Mouse (Mus musculus) lung, postnatal 0 days (tissue): ENCODE results near the gene Rnf186. TPM values are rescaled to one million over a fixed set of nuclear protein-coding genes. Genes with fewer than 3 reads are reported as not detected.
A peak's percentile ranks its signal among the peaks of the same experiment; 100 is the strongest.

ENCODE experiments used
- ATAC-seq: fragments of 200-750 bp; cut with Nextera tagmentation; 2 replicates; pipeline ENCODE4 v1.8.0; 2017; ENCODE audit warnings: moderate library complexity
- DNase-seq: peaks from one replicate; pipeline ENCODE4 v3.0.0-alpha.2; 2016; ENCODE audit warnings: low spot score
- H3K27ac ChIP-seq: fragments of 300-500 bp; sonication (generic); 2 replicates; pipeline ENCODE4 v1.5.1; 2014; ENCODE audit warnings: antibody characterized with exemption, mild to moderate bottlenecking, low read length, mixed read lengths
- H3K27me3 ChIP-seq: fragments of 300-500 bp; sonication (generic); replicated peaks from 2 replicates; pipeline ENCODE4 v1.6.1; 2014; ENCODE audit warnings: low read length, mixed read lengths; ENCODE audit not compliant: insufficient read depth
- H3K36me3 ChIP-seq: fragments of 300-500 bp; sonication (generic); 2 replicates; pipeline ENCODE4 v1.6.1; 2014; ENCODE audit warnings: low read length, mixed read lengths; ENCODE audit not compliant: insufficient read depth
- H3K4me1 ChIP-seq: fragments of 300-500 bp; sonication (generic); 2 replicates; pipeline ENCODE4 v1.6.1; 2014; ENCODE audit warnings: antibody characterized with exemption, low read depth, low read length, mixed read lengths; ENCODE audit not compliant: insufficient read depth
- H3K4me2 ChIP-seq: fragments of 300-500 bp; sonication (generic); replicated peaks from 2 replicates; pipeline ENCODE4 v1.6.1; 2014; ENCODE audit warnings: low read depth, mild to moderate bottlenecking, low read length, moderate library complexity, mixed read lengths
- H3K4me3 ChIP-seq: fragments of 300-500 bp; sonication (generic); 2 replicates; pipeline ENCODE4 v1.5.1; 2014; ENCODE audit warnings: low read depth, low read length
- H3K9ac ChIP-seq: fragments of 300-500 bp; sonication (generic); replicated peaks from 2 replicates; pipeline ENCODE4 v1.6.1; 2014; ENCODE audit warnings: low read depth, mild to moderate bottlenecking
- H3K9me3 ChIP-seq: fragments of 300-500 bp; sonication (generic); 2 replicates; pipeline ENCODE4 v1.6.1; 2016; ENCODE audit warnings: low read length, mixed read lengths
- CTCF ChIP-seq: IDR thresholded peaks from 2 replicates; pipeline ENCODE4 v1.5.1; 2016; ENCODE audit warnings: antibody characterized with exemption, mild to moderate bottlenecking
- EP300 ChIP-seq: IDR thresholded peaks from 2 replicates; pipeline ENCODE4 v1.6.1; 2016; ENCODE audit warnings: antibody characterized with exemption, mild to moderate bottlenecking, control low read depth
- WGBS: fragments of 180-500 bp; shearing (Covaris S2); extraction: QIAGEN DNeasy Blood & Tissue Kit; methylation state at CpG from one replicate; pipeline ENCODE4 v1.1.7; 2014; 5-methylcytosine and 5-hydroxymethylcytosine counted together
- polyA plus RNA-seq: library from polyadenylated mRNA; unstranded; fragments of >200 nt; fragmentation: Nextera tagmentation; extraction: Ambion mirVana; gene quantifications from 2 replicates; pipeline ENCODE4 v1.2.1, GENCODE M21; 2015

The Rnf186 gene
- polyA plus RNA-seq, 1 experiment from 2014 or later: 21.6 TPM

- H3K4me1 ChIP-seq: no peaks in the 10 kb centered on the region
- TF ChIP-seq EP300 (no peak), CTCF (peak; percentile 37)
- H3K36me3 ChIP-seq: no peaks in the 10 kb centered on the region
- no peak overlapping the region for H3K9ac ChIP-seq
- no peak overlapping the region for H3K27ac ChIP-seq
- no peaks in the 10 kb centered on the region for H3K27me3 ChIP-seq
- no peak overlapping the region for H3K4me3 ChIP-seq
- H3K9me3 ChIP-seq: no peaks in the 10 kb centered on the region
- DNase-seq (no peak), ATAC-seq (no peak)
- H3K4me2 ChIP-seq: no peak overlapping the region
- WGBS: 76% methylated on average over 7 of the region's 7 CpGs
Measured at GRCm38 (mm10) chr4:138984744-138985143, 17.8 kb downstream of the Rnf186 start.

- Histone ChIP-seq H3K4me3 (no peak overlapping the region), H3K9me3 (no peaks in the 10 kb centered on the region), H3K27me3 (no peaks in the 10 kb centered on the region), H3K4me1 (no peaks in the 10 kb centered on the region), H3K4me2 (no peak overlapping the region), H3K27ac (no peak overlapping the region), H3K9ac (no peak overlapping the region), H3K36me3 (no peaks in the 10 kb centered on the region)
- WGBS: 65% methylated on average over 5 of the region's 5 CpGs
- TF ChIP-seq EP300 (no peak), CTCF (no peak)
- ATAC-seq (no peak), DNase-seq (no peak)
Measured at GRCm38 (mm10) chr4:138986280-138986679, 19.4 kb downstream of the Rnf186 start.

GRCm38 (mm10) chr4:138994389-138994788 is 27.5 kb downstream of the Rnf186 start:
- H3K27me3 ChIP-seq: no peaks in the 10 kb centered on the region
- no peak overlapping the region for H3K27ac ChIP-seq
- H3K9me3 ChIP-seq: no peaks in the 10 kb centered on the region
- no peaks in the 10 kb centered on the region for H3K36me3 ChIP-seq
- no peak overlapping the region for H3K4me2 ChIP-seq
- H3K4me1 ChIP-seq: no peaks in the 10 kb centered on the region
- WGBS: 47% methylated on average over 3 of the region's 3 CpGs
- ATAC-seq: no peak
- TF ChIP-seq EP300 (no peak), CTCF (no peak)
- no peak overlapping the region for H3K4me3 ChIP-seq
- H3K9ac ChIP-seq: no peak overlapping the region
- no peak for DNase-seq

- Histone ChIP-seq H3K4me1 (no peaks in the 10 kb centered on the region), H3K27ac (no peak overlapping the region), H3K9me3 (no peaks in the 10 kb centered on the region), H3K9ac (no peak overlapping the region), H3K27me3 (no peaks in the 10 kb centered on the region), H3K4me3 (no peak overlapping the region), H3K4me2 (no peak overlapping the region), H3K36me3 (no peaks in the 10 kb centered on the region)
- TF ChIP-seq CTCF (peak; percentile 65), EP300 (no peak)
- ATAC-seq (no peak), DNase-seq (no peak)
- WGBS: 83% methylated on average over 5 of the region's 5 CpGs
Measured at GRCm38 (mm10) chr4:138996410-138996809, 29.5 kb downstream of the Rnf186 start.

GRCm38 (mm10) chr4:138997121-138997520 is 30.2 kb downstream of the Rnf186 start:
- 84% methylated on average over 4 of the region's 4 CpGs for WGBS
- Histone ChIP-seq H3K4me2 (no peak overlapping the region), H3K27ac (no peak overlapping the region), H3K27me3 (no peaks in the 10 kb centered on the region), H3K4me1 (no peaks in the 10 kb centered on the region), H3K36me3 (no peaks in the 10 kb centered on the region), H3K9me3 (no peaks in the 10 kb centered on the region), H3K9ac (no peak overlapping the region), H3K4me3 (no peak overlapping the region)
- TF ChIP-seq EP300 (no peak), CTCF (peak; percentile 54)
- ATAC-seq: no peak
- DNase-seq: peak; percentile 25

DNA sequence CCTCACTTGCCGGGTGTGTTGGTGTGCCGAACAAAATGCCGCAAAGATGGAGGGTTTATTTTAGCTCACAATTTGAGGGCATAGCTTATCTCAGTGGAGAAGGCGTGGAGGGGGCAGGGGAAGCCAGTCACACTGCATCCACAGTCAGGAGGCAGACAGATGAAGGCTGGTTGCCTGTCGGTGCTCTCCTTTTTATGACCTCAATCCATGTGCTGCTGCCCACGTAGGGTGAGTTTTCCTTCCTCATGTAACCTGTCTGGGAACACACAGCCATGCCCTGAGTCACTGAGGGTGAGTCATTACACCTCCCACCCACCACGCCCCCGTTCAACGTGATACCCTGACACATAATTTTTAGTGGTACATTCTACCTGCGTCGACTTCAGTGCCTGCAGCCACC is 31.7 kb downstream of the Rnf186 start:
- no peak for ATAC-seq
- 79% methylated on average over 11 of the region's 11 CpGs for WGBS
- no peak overlapping the region for H3K27ac ChIP-seq
- H3K4me3 ChIP-seq: no peak overlapping the region
- no peaks in the 10 kb centered on the region for H3K27me3 ChIP-seq
- H3K9ac ChIP-seq: no peak overlapping the region
- H3K9me3 ChIP-seq: no peaks in the 10 kb centered on the region
- no peak for DNase-seq
- H3K4me1 ChIP-seq: no peaks in the 10 kb centered on the region
- H3K4me2 ChIP-seq: no peak overlapping the region
- TF ChIP-seq EP300 (no peak), CTCF (no peak)
- H3K36me3 ChIP-seq: no peaks in the 10 kb centered on the region

DNA sequence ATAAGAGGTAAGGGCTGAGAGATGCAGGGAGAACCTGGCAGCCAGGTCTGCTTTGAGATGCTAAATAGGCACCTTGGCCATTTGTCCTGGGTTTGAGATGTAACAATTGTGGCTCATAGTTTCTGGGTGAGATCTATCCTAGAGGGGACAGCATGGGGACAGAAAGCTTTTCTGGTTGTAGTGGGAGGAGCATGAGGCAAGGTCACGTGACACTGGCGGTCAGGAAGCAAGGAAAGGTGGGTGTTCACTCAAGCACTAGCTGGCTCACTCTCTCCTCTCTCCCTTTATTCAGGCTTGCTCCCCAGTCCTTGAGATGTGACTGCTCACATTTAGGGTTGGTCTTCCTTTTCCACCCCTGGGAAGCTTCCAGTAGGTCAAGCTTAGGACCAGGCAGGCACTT is 34.1 kb downstream of the Rnf186 start:
- Histone ChIP-seq H3K4me3 (no peak overlapping the region), H3K4me2 (no peak overlapping the region), H3K9me3 (no peaks in the 10 kb centered on the region), H3K27ac (no peak overlapping the region), H3K9ac (no peak overlapping the region), H3K4me1 (no peaks in the 10 kb centered on the region), H3K27me3 (no peaks in the 10 kb centered on the region), H3K36me3 (no peaks in the 10 kb centered on the region)
- 58% methylated on average over 2 of the region's 2 CpGs for WGBS
- no peak for ATAC-seq
- TF ChIP-seq CTCF (no peak), EP300 (no peak)
- no peak for DNase-seq
